11 mouse cellular contexts compared by ENCODE assay signal in genomic region chr11:33554123-33554522, GRCm38 (mm10). TPM values are rescaled to one million over a fixed set of nuclear protein-coding genes. Genes with fewer than 3 reads are reported as not detected.
A peak's percentile ranks its signal among the peaks of the same experiment; 100 is the strongest.
DNase-seq lines count a peak whose midpoint lies in the region; TF ChIP-seq lines count a peak whose summit lies in the region.
"Had no signal": no experiment of that assay in that cellular context is flagged by ENCODE, and none has a peak within 500 bp of the region (broad histone marks: within the 10 kb centered on the region; RNA-seq: fewer than 3 reads in every experiment).

No protein-coding gene starts in this region.

- H3K9me3 ChIP-seq in ES-Bruce4 (replicated peaks; ENCODE audit: control insufficient read depth, insufficient read depth, low read length, poor library complexity, severe bottlenecking), result no peaks in the 10 kb centered on the region
- H3K9me3 ChIP-seq: embryonic facial prominence, embryonic 13.5 days; liver, embryonic 15.5 days had no signal

- TF ChIP-seq EP300 in ES-Bruce4 (IDR thresholded peaks at IDR 0.05; ENCODE audit: insufficient read depth, low read depth, low read length), result no peak

- no peak overlapping the region for H3K4me3 ChIP-seq in ES-Bruce4 (ENCODE audit: low read depth, low read length)
- H3K4me3 ChIP-seq: embryonic facial prominence, embryonic 13.5 days; liver, embryonic 15.5 days had no signal

- TF ChIP-seq POLR2A in ES-Bruce4 (IDR thresholded peaks at IDR 0.05; ENCODE audit: insufficient read depth, low read length), result no peak

- peak; percentile 12 for DNase-seq in embryo, embryonic 11 days
- DNase-seq in embryo, embryonic 10.5 days (ENCODE audit: low spot score), result no peak
- peak; percentile 9 to 23 for DNase-seq in left cerebral cortex, adult 18-20 months (ENCODE audit: low spot score in 2 of 2)
- no peak for DNase-seq in left cerebral cortex, adult 11 months (ENCODE audit: low spot score)
- DNase-seq in cerebellum, postnatal 25 days, result peak; percentile 25 to 47
- DNase-seq in urinary bladder, postnatal 14 days (ENCODE audit: low spot score), result no peak
- no peak for DNase-seq in thymus, postnatal 14 days

- TF ChIP-seq CTCF in ES-Bruce4 (IDR thresholded peaks at IDR 0.05; ENCODE audit: low read depth, low read length), result peak; percentile 30

- H3K9ac ChIP-seq in ES-Bruce4 (ENCODE audit: low read depth, poor library complexity, severe bottlenecking), result no peak overlapping the region
- H3K9ac ChIP-seq: embryonic facial prominence, embryonic 13.5 days; liver, embryonic 15.5 days had no signal

- H3K36me3 ChIP-seq in ES-Bruce4 (ENCODE audit: control insufficient read depth, insufficient read depth, low read length, poor library complexity, severe bottlenecking), result no peaks in the 10 kb centered on the region
- H3K36me3 ChIP-seq: embryonic facial prominence, embryonic 13.5 days; liver, embryonic 15.5 days had no signal

- H3K27ac ChIP-seq in ES-Bruce4 (ENCODE audit: insufficient read depth, low read length), result no peak overlapping the region
- H3K27ac ChIP-seq: embryonic facial prominence, embryonic 13.5 days; liver, embryonic 15.5 days had no signal

- H3K27me3 ChIP-seq in ES-Bruce4 (ENCODE audit: control insufficient read depth, insufficient read depth, low read length, poor library complexity, severe bottlenecking), result no peaks in the 10 kb centered on the region
- H3K27me3 ChIP-seq: embryonic facial prominence, embryonic 13.5 days; liver, embryonic 15.5 days had no signal

- no peaks in the 10 kb centered on the region for H3K4me1 ChIP-seq in ES-Bruce4 (ENCODE audit: control insufficient read depth, insufficient read depth, low read length)
- H3K4me1 ChIP-seq: embryonic facial prominence, embryonic 13.5 days; liver, embryonic 15.5 days had no signal

RNA-seq across cellular contexts. Expression of gene Gabrp, which starts 24.6 kb away (rescaled TPM):
- total RNA-seq in left cerebral cortex, adult 18-20 months (2021), result not detected
- polyA plus RNA-seq in ES-Bruce4 (2011; ENCODE audit: insufficient read depth, insufficient read length, low read depth, missing spikeins), result 0.18 and 0.59 TPM in 2 replicates
- total RNA-seq: heart, postnatal 25 days had no signal
- polyA plus RNA-seq: liver, embryonic 15.5 days had no signal

RNA-seq across cellular contexts. Expression of gene Ranbp17, which starts 40.6 kb away (rescaled TPM):
- 1 to 10 TPM; 4.8 to 4.9 TPM for total RNA-seq in left cerebral cortex, adult 18-20 months (2021)
- 51.3 and 54.8 TPM in 2 replicates for polyA plus RNA-seq in ES-Bruce4 (2011; ENCODE audit: insufficient read depth, insufficient read length, low read depth, missing spikeins)

RNA-seq across cellular contexts. Expression of gene D130052B06Rik, which starts 45.0 kb away (rescaled TPM):
- not detected for total RNA-seq in left cerebral cortex, adult 18-20 months (2021)
- not detected in 2 replicates for polyA plus RNA-seq in ES-Bruce4 (2011; ENCODE audit: insufficient read depth, insufficient read length, low read depth, missing spikeins)
- total RNA-seq: heart, postnatal 25 days had no signal
- polyA plus RNA-seq: embryonic facial prominence, embryonic 13.5 days; liver, embryonic 15.5 days had no signal

Comparison
In these comparisons a context has a peak if more than half of its experiments do, and no peak if none do; other contexts are left out.
1. DNase-seq: peak in embryo, embryonic 11 days (single experiment), left cerebral cortex, adult 18-20 months (2 of 2) and cerebellum, postnatal 25 days (2 of 2); none in embryo, embryonic 10.5 days (single experiment), left cerebral cortex, adult 11 months (single experiment), urinary bladder, postnatal 14 days (single experiment) and thymus, postnatal 14 days (single experiment).